Mouse (Mus musculus) liver, postnatal 0 days (tissue): ENCODE data around the gene Prkca. TPM values are rescaled to one million over a fixed set of nuclear protein-coding genes. Genes with fewer than 3 reads are reported as not detected.

Experiments
- ATAC-seq: fragments of 200-750 bp; cut with Nextera tagmentation; 2 replicates; pipeline ENCODE4 v1.8.0; 2017; ENCODE audit warnings: mild to moderate bottlenecking, moderate library complexity
- DNase-seq: peaks from one replicate; pipeline ENCODE4 v3.0.0-alpha.2; 2016
- H3K27ac ChIP-seq: fragments of 300-500 bp; sonication (generic); 2 replicates; pipeline ENCODE4 v1.5.1; 2014; ENCODE audit warnings: antibody characterized with exemption, moderate library complexity, mild to moderate bottlenecking, low read depth
- H3K27me3 ChIP-seq: fragments of 300-500 bp; sonication (generic); 2 replicates; pipeline ENCODE4 v1.6.1; 2014; ENCODE audit warnings: low read length, control low read depth, mixed read lengths; ENCODE audit not compliant: insufficient read depth
- H3K36me3 ChIP-seq: fragments of 300-500 bp; sonication (generic); replicated peaks from 2 replicates; pipeline ENCODE4 v1.6.1; 2014; ENCODE audit warnings: mild to moderate bottlenecking, control low read depth, low read length, moderate library complexity, mixed read lengths; ENCODE audit not compliant: insufficient read depth
- H3K4me1 ChIP-seq: fragments of 300-500 bp; sonication (generic); 2 replicates; pipeline ENCODE4 v1.6.1; 2014; ENCODE audit warnings: antibody characterized with exemption, mild to moderate bottlenecking, control low read depth; ENCODE audit not compliant: insufficient read depth
- H3K4me2 ChIP-seq: fragments of 300-500 bp; sonication (generic); 2 replicates; pipeline ENCODE4 v1.6.1; 2014; ENCODE audit warnings: low read depth, mild to moderate bottlenecking, low read length, moderate library complexity, mixed read lengths
- H3K4me3 ChIP-seq: fragments of 300-500 bp; sonication (generic); 2 replicates; pipeline ENCODE4 v1.5.1; 2014; ENCODE audit warnings: low read depth, low read length
- H3K9ac ChIP-seq: fragments of 300-500 bp; sonication (generic); replicated peaks from 2 replicates; pipeline ENCODE4 v1.6.1; 2014; ENCODE audit warnings: mild to moderate bottlenecking, moderate library complexity
- H3K9me3 ChIP-seq: fragments of 300-500 bp; sonication (generic); 2 replicates; pipeline ENCODE4 v1.6.1; 2016; ENCODE audit warnings: mild to moderate bottlenecking, control low read depth, low read length, mixed read lengths
- CTCF ChIP-seq: sonication (generic); IDR thresholded peaks from 2 replicates; pipeline ENCODE4 v1.5.1; 2016; ENCODE audit warnings: antibody characterized with exemption, low read depth
- EP300 ChIP-seq: IDR thresholded peaks from 2 replicates; pipeline ENCODE4 v1.6.1; 2016; ENCODE audit warnings: antibody characterized with exemption, low read depth, mild to moderate bottlenecking
- WGBS: fragments of 180-500 bp; shearing (Covaris S2); extraction: QIAGEN DNeasy Blood & Tissue Kit; methylation state at CpG from one replicate; pipeline ENCODE4 v1.1.7; 2014; ENCODE audit not compliant: insufficient replicate concordance; 5-methylcytosine and 5-hydroxymethylcytosine counted together
- polyA plus RNA-seq: library from polyadenylated mRNA; unstranded; fragments of >200 nt; fragmentation: Nextera tagmentation; extraction: Ambion mirVana; gene quantifications from 2 replicates; pipeline ENCODE4 v1.2.1, GENCODE M21; 2015

The Prkca gene
- polyA plus RNA-seq, 1 experiment from 2014 or later: 3.0 TPM

DNA sequence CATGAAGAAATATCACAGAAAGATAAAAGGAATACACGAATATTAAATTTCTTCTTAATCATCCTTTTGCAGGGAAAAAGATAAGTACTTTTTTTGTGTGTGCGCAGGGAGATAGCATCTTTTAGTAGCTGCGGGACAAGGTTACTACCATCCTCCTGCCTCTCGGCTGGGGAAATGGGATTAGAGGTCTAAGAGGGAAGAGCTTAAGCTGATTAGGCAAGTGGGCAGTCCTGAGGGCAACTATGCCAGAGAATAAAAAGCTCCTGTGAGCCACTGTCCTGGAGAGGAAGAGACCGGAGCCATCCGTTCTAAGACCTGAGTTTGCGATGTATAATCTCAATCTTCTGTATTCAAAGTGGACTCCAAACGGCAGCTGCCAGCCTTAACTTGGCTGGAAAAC lies 45.8 kb downstream of the Prkca start:
- peaks cover 2% of the 10 kb centered on the region; the same call in 1 of the 2 replicates for H3K4me1 ChIP-seq
- no peak for ATAC-seq
- H3K27ac ChIP-seq: no peak overlapping the region
- TF ChIP-seq CTCF: no peak
- TF ChIP-seq EP300: no peak
- H3K27me3 ChIP-seq: no peaks in the 10 kb centered on the region
- H3K4me2 ChIP-seq: no peak overlapping the region
- DNase-seq: no peak
- H3K9me3 ChIP-seq: no peaks in the 10 kb centered on the region
- H3K9ac ChIP-seq: no peak overlapping the region
- 72% methylated on average over 8 of the region's 8 CpGs for WGBS
- no peak overlapping the region for H3K4me3 ChIP-seq
- no peaks in the 10 kb centered on the region for H3K36me3 ChIP-seq

DNA sequence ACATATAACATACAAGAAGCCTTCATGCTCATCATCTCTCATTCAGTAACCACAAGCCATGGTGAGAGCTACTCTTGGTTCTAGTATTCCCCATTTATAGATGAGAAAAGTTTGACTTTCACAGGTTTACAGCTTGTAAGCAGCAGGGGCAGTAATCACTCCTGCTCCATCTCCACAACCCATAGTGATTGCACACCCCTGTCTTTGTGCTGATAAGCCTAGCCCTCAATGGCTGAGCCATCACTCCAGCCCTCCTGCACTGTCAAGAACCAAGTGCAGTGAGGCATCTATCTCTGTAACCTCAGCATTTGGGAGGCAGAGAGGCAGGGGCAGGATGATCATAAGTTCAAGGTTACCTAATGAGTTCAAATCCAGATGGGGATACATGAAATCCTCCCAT lies 48.4 kb downstream of the Prkca start:
- Histone ChIP-seq H3K9ac (no peak overlapping the region), H3K4me3 (no peak overlapping the region), H3K4me2 (no peak overlapping the region), H3K36me3 (no peaks in the 10 kb centered on the region), H3K27ac (no peak overlapping the region), H3K27me3 (no peaks in the 10 kb centered on the region), H3K4me1 (no peaks in the 10 kb centered on the region), H3K9me3 (no peaks in the 10 kb centered on the region)
- ATAC-seq (no peak), DNase-seq (no peak)
- no peak for TF ChIP-seq CTCF
- no peak for TF ChIP-seq EP300

DNA sequence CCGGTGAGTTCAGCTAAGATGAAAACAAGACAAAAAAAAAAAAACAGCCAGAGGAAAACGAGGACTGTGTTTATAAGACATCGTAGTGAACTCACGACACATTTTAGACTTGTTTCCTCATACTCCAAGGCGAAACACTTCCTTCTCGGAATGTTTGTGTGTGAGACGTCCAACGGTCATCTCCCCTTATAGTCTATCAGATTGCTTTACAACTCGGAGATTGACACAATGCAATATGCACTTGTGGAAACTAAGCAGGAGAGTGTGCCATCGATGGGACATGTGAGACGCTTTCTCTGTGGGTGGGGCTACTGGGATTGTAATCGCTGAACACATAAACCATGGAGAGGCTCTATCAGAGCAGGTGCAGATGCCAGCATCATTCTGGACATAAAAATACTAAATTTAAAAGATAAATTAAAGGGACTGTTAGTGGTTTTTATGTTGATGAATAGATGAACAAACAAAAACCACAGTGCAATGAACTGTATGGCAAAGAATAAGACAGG lies 49.4 kb downstream of the Prkca start:
- no peak overlapping the region for H3K4me2 ChIP-seq
- DNase-seq: no peak
- H3K27ac ChIP-seq: no peak overlapping the region
- no peaks in the 10 kb centered on the region for H3K9me3 ChIP-seq
- H3K4me3 ChIP-seq: no peak overlapping the region
- TF ChIP-seq CTCF (no peak), EP300 (no peak)
- no peaks in the 10 kb centered on the region for H3K27me3 ChIP-seq
- no peaks in the 10 kb centered on the region for H3K36me3 ChIP-seq
- WGBS: 80% methylated on average over 12 of the region's 12 CpGs
- no peak for ATAC-seq
- no peaks in the 10 kb centered on the region for H3K4me1 ChIP-seq
- no peak overlapping the region for H3K9ac ChIP-seq

DNA sequence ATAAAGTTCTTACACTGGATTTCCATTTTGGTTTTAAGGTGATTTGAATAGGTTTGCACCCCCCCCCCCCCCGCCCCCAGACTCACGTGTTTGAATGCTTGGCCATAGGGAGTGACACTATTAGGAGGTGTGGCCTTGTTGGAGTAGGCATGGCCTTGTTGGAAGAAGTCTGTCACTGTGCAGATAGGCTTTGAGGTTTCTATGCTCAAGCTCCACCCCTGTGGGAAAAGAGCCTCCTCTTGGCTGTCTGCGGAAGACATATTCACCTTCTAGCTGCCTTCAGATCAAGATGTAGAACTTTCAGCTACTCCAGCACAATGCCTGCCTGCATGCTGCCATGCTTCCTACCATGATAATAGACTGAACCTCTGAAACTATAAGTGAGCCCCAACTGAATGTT lies 49.9 kb downstream of the Prkca start:
- no peaks in the 10 kb centered on the region for H3K36me3 ChIP-seq
- ATAC-seq (peak; percentile 57), DNase-seq (no peak)
- no peak overlapping the region for H3K27ac ChIP-seq
- no peaks in the 10 kb centered on the region for H3K27me3 ChIP-seq
- no peak overlapping the region for H3K9ac ChIP-seq
- 55% methylated on average over 3 of the region's 3 CpGs for WGBS
- TF ChIP-seq CTCF: no peak
- TF ChIP-seq EP300: no peak
- H3K4me3 ChIP-seq: no peak overlapping the region
- no peaks in the 10 kb centered on the region for H3K4me1 ChIP-seq
- H3K4me2 ChIP-seq: no peak overlapping the region
- H3K9me3 ChIP-seq: no peaks in the 10 kb centered on the region

DNA sequence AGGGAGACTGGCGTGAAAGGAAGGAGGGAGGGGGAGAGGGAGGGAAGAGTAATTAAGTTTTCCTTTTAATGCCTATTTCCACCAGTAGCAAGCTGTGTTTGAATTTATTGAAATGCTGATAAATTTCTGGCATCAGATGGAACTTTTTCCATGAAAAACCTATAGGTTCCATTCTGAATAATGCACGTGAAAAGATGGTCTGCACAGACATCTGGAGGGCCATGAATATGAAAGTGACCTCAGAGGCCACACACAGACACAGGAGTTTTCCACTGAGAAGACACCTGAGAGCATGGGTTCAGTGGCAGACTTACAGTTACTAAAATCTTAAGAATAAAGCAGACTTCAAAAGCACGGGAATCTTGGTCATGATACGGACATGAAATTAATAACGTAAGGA lies 54.5 kb downstream of the Prkca start:
- DNase-seq: no peak
- H3K4me2 ChIP-seq: no peak overlapping the region
- no peak for ATAC-seq
- no peaks in the 10 kb centered on the region for H3K36me3 ChIP-seq
- no peaks in the 10 kb centered on the region for H3K4me1 ChIP-seq
- H3K9me3 ChIP-seq: no peaks in the 10 kb centered on the region
- H3K27ac ChIP-seq: no peak overlapping the region
- 83% methylated on average over 5 of the region's 5 CpGs for WGBS
- no peak overlapping the region for H3K4me3 ChIP-seq
- no peaks in the 10 kb centered on the region for H3K27me3 ChIP-seq
- TF ChIP-seq EP300: no peak
- no peak for TF ChIP-seq CTCF
- no peak overlapping the region for H3K9ac ChIP-seq

DNA sequence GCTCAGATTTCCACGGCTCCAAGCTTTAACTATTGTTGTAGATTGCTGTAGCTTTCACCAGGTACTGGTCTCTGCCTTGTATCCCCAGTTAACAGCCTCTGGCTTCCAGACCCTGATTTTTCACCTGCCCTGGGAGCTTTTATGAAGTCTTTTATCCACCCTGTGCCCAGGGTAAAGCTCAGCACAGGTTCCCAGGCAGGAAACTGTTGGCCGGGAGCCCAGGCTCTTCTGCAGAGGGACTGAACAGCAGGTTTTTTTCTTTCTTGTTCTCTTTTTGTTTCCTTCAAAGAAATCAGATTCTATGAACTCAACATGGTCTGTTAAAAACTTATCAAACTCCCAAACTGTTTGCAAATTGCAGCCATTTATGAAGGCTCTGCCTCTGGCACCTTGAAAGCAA lies 56.4 kb downstream of the Prkca start:
- WGBS: 64% methylated on average over 2 of the region's 2 CpGs
- DNase-seq: peak; percentile 44
- no peaks in the 10 kb centered on the region for H3K9me3 ChIP-seq
- TF ChIP-seq CTCF (no peak), EP300 (no peak)
- H3K27ac ChIP-seq: no peak overlapping the region
- no peak overlapping the region for H3K9ac ChIP-seq
- H3K4me1 ChIP-seq: 0 out of 2 replicates have a peak, but pooled peaks cover 4% of the 10 kb centered on the region
- no peak overlapping the region for H3K4me3 ChIP-seq
- no peak overlapping the region for H3K4me2 ChIP-seq
- ATAC-seq: no peak
- H3K27me3 ChIP-seq: no peaks in the 10 kb centered on the region
- H3K36me3 ChIP-seq: no peaks in the 10 kb centered on the region

DNA sequence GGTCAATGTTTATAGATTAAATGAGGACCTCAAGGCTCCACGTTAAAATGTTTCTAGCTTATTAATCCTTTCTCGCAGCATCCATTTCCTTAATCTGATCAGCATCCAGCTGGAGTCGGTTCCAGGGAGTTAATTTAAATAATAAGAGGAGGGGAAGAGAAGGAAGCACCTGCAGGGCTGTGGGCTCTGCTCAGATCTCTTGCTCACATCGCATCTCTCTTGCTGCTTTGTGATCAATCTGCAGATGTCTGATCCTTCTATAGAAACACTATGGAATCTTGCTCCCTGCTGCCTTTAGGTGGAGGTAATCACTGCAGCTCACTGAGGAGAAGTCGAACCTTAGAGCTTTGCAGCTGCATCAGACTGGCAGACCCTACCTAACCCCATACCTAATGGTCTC lies 58.7 kb downstream of the Prkca start:
- no peak for DNase-seq
- Histone ChIP-seq H3K27ac (no peak overlapping the region), H3K9ac (no peak overlapping the region), H3K4me1 (peaks cover 7% of the 10 kb centered on the region; the same call in 1 of the 2 replicates), H3K9me3 (no peaks in the 10 kb centered on the region), H3K4me3 (no peak overlapping the region), H3K4me2 (no peak overlapping the region), H3K27me3 (no peaks in the 10 kb centered on the region), H3K36me3 (no peaks in the 10 kb centered on the region)
- TF ChIP-seq EP300 (no peak), CTCF (no peak)
- WGBS: 72% methylated on average over 5 of the region's 5 CpGs
- ATAC-seq: no peak
